ENCODE assay signal across 8 mouse cellular contexts in the genomic region with DNA sequence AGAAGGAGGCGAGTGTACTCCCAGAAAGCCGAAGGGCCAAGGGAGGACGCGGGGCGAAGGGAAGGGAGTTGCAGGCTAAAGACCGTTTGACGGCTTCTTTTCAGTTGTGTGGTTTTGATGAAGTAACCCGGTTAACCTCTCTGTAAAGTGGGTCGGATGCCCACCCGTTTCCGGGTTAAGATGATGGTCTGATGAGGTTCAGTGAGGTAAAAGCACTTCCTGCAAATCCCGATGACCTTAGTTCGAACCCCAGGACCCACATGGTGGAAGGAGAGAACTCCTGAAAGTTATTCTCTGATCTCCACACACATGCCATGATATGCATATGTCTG. TPM values are rescaled to one million over a fixed set of nuclear protein-coding genes. Genes with fewer than 3 reads are reported as not detected.
DNase-seq lines count a peak whose midpoint lies in the region; ATAC-seq and TF ChIP-seq lines count a peak whose summit lies in the region.

No protein-coding gene starts in this region.

- no peak overlapping the region for H3K27ac ChIP-seq in cerebellum, adult 2 months (ENCODE audit: insufficient read depth, low read length)
- H3K27ac ChIP-seq in thymus, adult 2 months (ENCODE audit: control insufficient read depth, insufficient read depth, low read length) = peak overlapping the region; percentile 3; the same call in 1 of the 2 replicates
- peak overlapping the region; percentile 68 for H3K27ac ChIP-seq in liver, embryonic 12.5 days

- ATAC-seq in liver, embryonic 12.5 days = no peak
- no peak for ATAC-seq in cerebellum, adult (ENCODE audit: insufficient number of reproducible peaks, low FRiP score, low TSS enrichment)

- H3K4me2 ChIP-seq in liver, embryonic 12.5 days = peak overlapping the region; percentile 75

- no peak for TF ChIP-seq CTCF in cerebellum, adult 2 months (IDR thresholded peaks at IDR 0.05; ENCODE audit: borderline replicate concordance, insufficient read depth, low read depth, low read length)
- TF ChIP-seq CTCF in thymus, adult 2 months (IDR thresholded peaks at IDR 0.05; ENCODE audit: borderline replicate concordance, control insufficient read depth, extremely low read depth, insufficient read depth, low read length, poor library complexity) = no peak

- H3K9ac ChIP-seq in liver, embryonic 12.5 days = peak overlapping the region; percentile 81

- DNase-seq in cerebellum, adult 2 months = no peak
- DNase-seq in cerebellum, adult 9-11 months = no peak
- DNase-seq in thymus, adult 2 months = no peak
- no peak for DNase-seq in thymus, postnatal 25 days
- no peak for DNase-seq in adrenal gland, adult 8-10 months
- no peak for DNase-seq in layer of hippocampus, postnatal 14 days (ENCODE audit: low spot score in 2 of 2)

- H3K27me3 ChIP-seq in cerebellum, adult 2 months (ENCODE audit: control insufficient read depth, insufficient read depth, low read length) = no peaks in the 10 kb centered on the region
- no peaks in the 10 kb centered on the region for H3K27me3 ChIP-seq in thymus, adult 2 months (ENCODE audit: control insufficient read depth, insufficient read depth, low read length)
- no peaks in the 10 kb centered on the region for H3K27me3 ChIP-seq in liver, embryonic 12.5 days (replicated peaks)

- TF ChIP-seq POLR2A in cerebellum, adult 2 months (IDR thresholded peaks at IDR 0.05; ENCODE audit: borderline replicate concordance, insufficient read depth, low read length) = no peak
- no peak for TF ChIP-seq POLR2A in thymus, adult 2 months (IDR thresholded peaks at IDR 0.05; ENCODE audit: control insufficient read depth, extremely low read depth, insufficient read depth, low read length, poor library complexity)

- H3K4me1 ChIP-seq in cerebellum, adult 2 months (ENCODE audit: control insufficient read depth, insufficient read depth, low read length) = no peaks in the 10 kb centered on the region; the same call in 1 of the 2 replicates
- peaks cover 3% of the 10 kb centered on the region for H3K4me1 ChIP-seq in thymus, adult 2 months (replicated peaks; ENCODE audit: control insufficient read depth, insufficient read depth, low read length)
- H3K4me1 ChIP-seq in liver, embryonic 12.5 days = peaks cover 28% of the 10 kb centered on the region

- under 1% methylated on average over 13 of the region's 13 CpGs for WGBS in cerebellum, adult 2 months
- under 1% methylated on average over 13 of the region's 13 CpGs for WGBS in thymus, adult 2 months
- 1% methylated on average over 13 of the region's 13 CpGs for WGBS in liver, embryonic 12.5 days (ENCODE audit: insufficient replicate concordance)

- H3K36me3 ChIP-seq in thymus, adult 2 months (ENCODE audit: control insufficient read depth, insufficient read depth, low read length) = peaks cover 3% of the 10 kb centered on the region; the same call in 1 of the 2 replicates
- H3K36me3 ChIP-seq in liver, embryonic 12.5 days = peaks cover 34% of the 10 kb centered on the region

- H3K4me3 ChIP-seq in cerebellum, adult 2 months (replicated peaks; ENCODE audit: insufficient read depth, low read depth, low read length) = peak overlapping the region; percentile 72
- H3K4me3 ChIP-seq in thymus, adult 2 months (ENCODE audit: control insufficient read depth, insufficient read depth, low read length) = peak overlapping the region; percentile 90
- peak overlapping the region; percentile 74 for H3K4me3 ChIP-seq in liver, embryonic 12.5 days

- no peaks in the 10 kb centered on the region for H3K9me3 ChIP-seq in liver, embryonic 12.5 days (replicated peaks)

RNA-seq across cellular contexts. Expression of a gene that starts 0.5 kb away (rescaled TPM):
- polyA plus RNA-seq in cerebellum, adult 2 months (2012; rRNA removed) = 23.0 and 23.7 TPM in 2 replicates
- polyA plus RNA-seq in thymus, adult 2 months (2012; rRNA removed) = 6.4 and 7.1 TPM in 2 replicates
- polyA plus RNA-seq in liver, embryonic 12.5 days (2016; fragmentation: Nextera tagmentation; extraction: Ambion mirVana) = 11.6 and 13.2 TPM in 2 replicates
- 10 to 100 TPM; 16.5 to 24.6 (median 20.8) TPM for total RNA-seq in adrenal gland, adult 8-10 months (2022)
- 10 to 100 TPM; 16.9 to 18.8 TPM for total RNA-seq in layer of hippocampus, postnatal 14 days (2021)

RNA-seq across cellular contexts. Expression of a gene that starts 0.7 kb away (rescaled TPM):
- 62.7 and 65.6 TPM in 2 replicates for polyA plus RNA-seq in cerebellum, adult 2 months (2012; rRNA removed)
- 56.2 and 60.9 TPM in 2 replicates for polyA plus RNA-seq in thymus, adult 2 months (2012; rRNA removed)
- 27.7 and 29.9 TPM in 2 replicates for polyA plus RNA-seq in liver, embryonic 12.5 days (2016; fragmentation: Nextera tagmentation; extraction: Ambion mirVana)
- 10 to 100 TPM; 26.6 to 52.4 (median 38.3) TPM for total RNA-seq in adrenal gland, adult 8-10 months (2022)
- total RNA-seq in layer of hippocampus, postnatal 14 days (2021) = 10 to 100 TPM; 33.7 to 38.0 TPM

RNA-seq across cellular contexts. Expression of a gene that starts 20.6 kb away (rescaled TPM):
- not detected in 2 replicates for polyA plus RNA-seq in cerebellum, adult 2 months (2012; rRNA removed)
- polyA plus RNA-seq in thymus, adult 2 months (2012; rRNA removed) = 0.42 and 0.92 TPM in 2 replicates
- not detected in 2 replicates for polyA plus RNA-seq in liver, embryonic 12.5 days (2016; fragmentation: Nextera tagmentation; extraction: Ambion mirVana)
- total RNA-seq in adrenal gland, adult 8-10 months (2022) = not detected
- not detected for total RNA-seq in layer of hippocampus, postnatal 14 days (2021)

RNA-seq across cellular contexts. Expression of a gene that starts 28.0 kb away (rescaled TPM):
- 0.61 and 1.2 TPM in 2 replicates for polyA plus RNA-seq in cerebellum, adult 2 months (2012; rRNA removed)
- polyA plus RNA-seq in thymus, adult 2 months (2012; rRNA removed) = 21.2 and 22.0 TPM in 2 replicates
- 0.44 and 0.77 TPM in 2 replicates for polyA plus RNA-seq in liver, embryonic 12.5 days (2016; fragmentation: Nextera tagmentation; extraction: Ambion mirVana)
- 1 to 10 TPM; 1.8 to 3.9 (median 2.6) TPM for total RNA-seq in adrenal gland, adult 8-10 months (2022)
- total RNA-seq in layer of hippocampus, postnatal 14 days (2021) = under 1 TPM; 0.64 to 0.88 TPM

RNA-seq across cellular contexts. Expression of a gene that starts 34.8 kb away (rescaled TPM):
- not detected in 2 replicates for polyA plus RNA-seq in cerebellum, adult 2 months (2012; rRNA removed)
- 0.70 and 1.1 TPM in 2 replicates for polyA plus RNA-seq in thymus, adult 2 months (2012; rRNA removed)
- polyA plus RNA-seq in liver, embryonic 12.5 days (2016; fragmentation: Nextera tagmentation; extraction: Ambion mirVana) = 0.26 and 0.35 TPM in 2 replicates
- under 1 TPM; 0.09 to 0.28 (median 0.24) TPM for total RNA-seq in adrenal gland, adult 8-10 months (2022)
- total RNA-seq in layer of hippocampus, postnatal 14 days (2021) = not detected
